Mouse (Mus musculus) mature B cell (primary cell): ENCODE data around the gene Rora.

Experiments
- in situ Hi-C: fragments of 300-500 bp; cut with MboI; formaldehyde crosslinking; loops from 2 replicates; pipeline ENCODE4 v1.14.3; 2019

Gene Rora

DNA sequence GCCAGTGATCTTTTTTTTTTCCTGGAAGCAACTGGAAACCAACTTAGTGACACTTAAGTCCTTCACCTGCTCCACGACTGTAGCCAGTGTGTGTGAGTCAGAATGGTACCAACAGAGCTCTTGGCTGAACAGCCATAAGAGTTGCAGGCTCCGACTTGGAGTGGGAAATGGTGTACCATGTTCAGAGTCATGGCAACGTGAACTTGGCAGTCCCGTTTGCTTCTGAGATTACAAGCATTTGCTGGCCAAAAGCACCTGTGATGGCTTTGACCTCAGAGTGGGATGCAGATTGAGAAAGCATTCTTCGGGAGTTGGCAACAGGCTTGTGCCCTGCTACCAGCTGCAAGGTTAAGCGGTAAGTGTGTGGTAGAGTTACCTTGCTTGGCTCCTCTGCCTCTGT, 574.2 kb downstream of the Rora start:
- in situ Hi-C loops = no loop called here

DNA sequence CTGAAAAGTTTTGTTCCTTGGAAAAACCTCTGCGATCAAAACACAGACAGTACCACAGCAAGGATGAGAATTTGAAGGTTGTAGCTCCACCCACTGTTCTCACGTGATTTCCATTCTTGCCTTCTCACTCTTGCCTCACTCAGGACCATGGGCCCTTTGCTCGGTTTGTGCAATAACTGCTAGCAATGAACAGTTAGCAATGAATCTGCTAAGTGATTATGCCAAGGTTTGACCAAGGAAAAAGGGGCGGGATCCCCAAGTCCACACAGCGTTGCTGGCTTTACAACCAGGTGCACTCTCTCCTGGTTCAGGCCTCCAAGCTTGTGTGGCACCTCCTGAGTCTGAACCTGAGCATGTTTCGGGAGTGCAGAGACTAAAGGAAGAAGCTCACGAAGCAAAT, 576.3 kb downstream of the Rora start:
- in situ Hi-C loops = no loop called here

DNA sequence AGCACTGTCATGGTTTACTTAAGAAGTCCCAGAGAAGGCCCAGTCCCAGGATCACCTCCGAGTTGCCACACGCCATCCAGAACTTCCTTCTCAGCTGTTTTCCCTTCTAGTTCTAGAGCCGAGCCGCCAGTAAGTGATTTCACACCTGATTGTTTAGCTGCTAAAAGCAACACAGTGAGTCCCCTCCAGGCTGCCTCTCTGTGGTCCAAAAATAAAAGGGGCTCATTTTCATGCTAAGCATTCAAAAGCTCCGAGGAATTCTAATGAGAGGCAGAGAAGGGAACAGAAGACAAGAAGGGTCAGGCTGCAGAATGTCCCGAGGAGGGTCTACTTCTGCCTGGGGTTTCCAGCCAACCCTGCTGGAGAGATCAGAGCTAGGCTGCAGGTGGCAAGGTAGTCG, 580.9 kb downstream of the Rora start:
- in situ Hi-C loops = no loop called here

DNA sequence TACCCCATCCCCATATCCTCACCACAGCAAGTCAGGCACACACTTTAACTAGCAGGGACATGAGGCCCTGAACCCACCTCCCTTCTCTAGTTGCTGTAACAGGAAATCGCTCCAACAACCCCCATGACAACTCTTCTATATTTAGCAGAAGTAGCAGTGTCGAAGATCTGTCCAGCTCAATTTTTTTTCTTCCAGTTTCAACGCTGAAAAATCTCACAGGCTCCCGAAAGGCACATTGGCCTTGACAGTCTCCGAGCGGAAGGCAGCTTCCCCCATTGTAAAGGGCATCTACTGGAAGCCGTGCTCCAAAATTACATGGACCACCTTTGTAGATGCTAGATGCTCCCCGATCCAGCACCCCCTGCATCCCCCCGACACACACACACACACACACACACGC, 583.7 kb downstream of the Rora start:
- in situ Hi-C loops = no loop called here

DNA sequence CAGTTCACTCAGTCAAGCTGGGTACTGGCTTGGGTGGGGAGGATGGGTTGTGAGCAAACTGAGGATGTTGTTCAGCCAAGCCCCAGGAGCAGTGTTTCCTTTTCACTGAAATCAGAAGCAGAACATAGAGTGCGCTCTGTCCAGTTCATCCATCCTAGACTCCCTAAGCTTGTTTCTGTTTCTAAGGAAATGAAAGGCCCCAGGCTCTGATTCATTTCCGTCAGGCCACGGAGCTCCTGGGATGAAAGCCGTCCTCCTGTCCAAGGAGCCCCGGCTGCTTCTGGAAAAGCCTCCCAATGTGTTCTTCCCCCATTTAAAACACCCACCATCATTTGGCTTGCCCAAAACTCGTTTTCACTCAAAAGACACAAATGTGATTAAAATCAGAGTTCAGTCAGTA, 589.0 kb downstream of the Rora start:
- in situ Hi-C loops = no loop called here

DNA sequence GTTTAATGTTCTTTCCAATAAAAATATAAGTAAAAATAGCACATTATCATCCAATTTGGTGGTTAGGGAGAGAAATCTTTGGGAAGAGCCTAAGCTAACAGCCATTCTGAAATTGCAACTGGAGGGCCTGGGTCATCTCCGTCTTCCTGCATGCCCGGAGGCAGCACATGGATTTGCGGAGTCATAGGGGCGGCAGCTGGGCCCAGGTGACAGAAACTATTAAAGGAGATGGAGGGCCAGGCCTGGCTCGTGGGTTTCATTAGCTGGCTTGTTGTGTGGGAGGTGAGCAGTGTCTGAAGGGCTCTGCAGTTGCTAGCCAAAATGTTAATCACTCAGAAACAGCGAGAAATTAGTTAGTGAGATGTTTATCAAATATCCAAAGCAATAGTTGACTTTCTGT, 590.0 kb downstream of the Rora start:
- in situ Hi-C loops = no loop called here

DNA sequence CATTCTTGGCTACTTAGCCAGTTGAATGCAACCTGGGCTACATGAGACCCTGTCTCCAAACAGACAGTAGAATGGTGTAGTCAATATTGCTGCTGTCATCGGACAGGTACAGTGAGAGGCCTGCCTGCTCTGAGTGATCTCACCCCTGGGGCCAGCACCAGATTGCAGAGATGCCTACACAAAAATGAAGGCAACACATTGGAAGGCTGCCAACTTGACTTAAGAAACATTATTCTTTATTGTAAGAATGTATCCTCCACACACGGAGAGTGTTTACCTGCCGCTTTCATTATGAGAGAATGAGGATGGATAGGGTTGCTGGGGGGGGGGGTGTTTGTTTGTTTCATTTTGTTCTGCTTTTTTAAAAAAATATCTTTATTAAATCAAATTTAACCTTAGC, 592.6 kb downstream of the Rora start:
- in situ Hi-C loops = no loop called here

DNA sequence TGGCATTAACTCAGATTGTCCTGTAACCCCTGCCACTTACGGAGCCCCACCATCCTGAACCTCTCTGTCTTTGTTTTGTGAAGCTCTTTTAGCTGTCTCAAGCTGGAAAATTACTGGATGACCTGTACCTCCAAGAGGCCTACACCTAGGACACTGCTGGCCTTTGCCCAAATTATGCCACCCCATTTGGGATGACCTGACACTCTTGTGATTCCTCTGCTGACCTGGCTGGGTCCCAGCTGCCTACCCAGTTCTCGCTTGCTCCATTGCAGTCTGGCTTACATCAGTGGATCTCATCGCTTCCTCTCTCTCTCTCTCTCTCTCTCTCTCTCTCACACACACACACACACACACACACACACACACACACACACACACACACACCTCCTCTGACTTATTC, 596.0 kb downstream of the Rora start:
- in situ Hi-C loops = no loop called here

DNA sequence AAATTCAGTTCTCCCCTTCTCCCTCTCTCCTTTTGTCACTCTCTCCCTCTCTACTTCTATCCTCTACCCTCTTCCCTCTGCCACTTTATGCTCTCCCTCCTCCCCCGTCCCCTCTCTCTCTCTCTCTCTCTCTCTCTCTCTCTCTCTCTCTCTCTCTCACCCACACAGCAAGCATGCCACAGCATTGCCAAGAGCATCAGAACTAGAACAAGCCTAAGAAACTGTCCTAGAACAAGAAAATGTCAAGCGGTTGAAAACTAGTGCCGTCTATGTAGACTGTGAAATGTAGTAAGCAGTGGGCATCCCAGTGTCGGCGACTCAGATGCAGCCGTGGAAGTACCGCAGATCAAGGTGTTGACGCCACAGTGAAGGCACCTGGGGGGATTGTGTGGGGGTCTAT, 596.7 kb downstream of the Rora start:
- in situ Hi-C loops = no loop called here

DNA sequence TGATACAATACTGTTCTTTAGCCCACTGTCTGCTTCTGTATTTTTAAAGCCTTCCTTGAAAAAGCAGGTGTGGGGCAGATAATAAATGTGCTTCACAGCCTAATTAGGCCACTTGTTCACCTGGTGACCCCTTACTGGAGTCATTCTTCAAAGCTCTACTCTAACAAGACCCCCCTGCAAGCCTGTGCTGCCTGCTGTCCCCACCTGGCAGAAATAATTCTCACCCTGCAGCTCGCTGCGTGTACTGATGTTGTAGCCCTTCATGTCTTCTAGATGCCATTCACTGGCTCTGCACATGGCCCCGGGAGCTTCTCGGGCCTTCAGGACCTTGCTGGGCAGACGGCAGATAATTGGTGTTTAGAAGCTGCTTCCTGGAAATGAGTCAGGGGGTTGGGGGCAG, 604.9 kb downstream of the Rora start:
- in situ Hi-C loops = no loop called here

DNA sequence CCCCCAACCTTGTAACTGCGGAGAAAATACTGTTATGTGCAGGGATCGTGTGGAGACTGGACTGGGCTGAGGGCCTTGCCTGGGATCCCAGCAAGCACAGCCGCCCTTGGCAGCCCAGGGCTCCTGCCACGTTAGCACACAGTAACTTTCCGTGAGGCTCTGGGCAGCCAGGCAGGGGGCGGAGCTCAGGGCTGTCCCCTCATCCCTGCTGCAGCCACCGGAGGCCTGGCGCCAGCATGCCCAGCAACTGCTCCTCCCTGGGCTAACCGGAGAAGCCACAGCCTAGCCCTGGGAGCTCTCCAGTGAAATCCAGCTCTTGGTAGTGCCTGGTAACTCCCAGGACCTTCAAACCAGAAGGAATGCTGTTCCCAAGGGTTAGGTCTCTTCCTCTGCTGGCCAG, 605.8 kb downstream of the Rora start:
- in situ Hi-C loops = no loop called here

DNA sequence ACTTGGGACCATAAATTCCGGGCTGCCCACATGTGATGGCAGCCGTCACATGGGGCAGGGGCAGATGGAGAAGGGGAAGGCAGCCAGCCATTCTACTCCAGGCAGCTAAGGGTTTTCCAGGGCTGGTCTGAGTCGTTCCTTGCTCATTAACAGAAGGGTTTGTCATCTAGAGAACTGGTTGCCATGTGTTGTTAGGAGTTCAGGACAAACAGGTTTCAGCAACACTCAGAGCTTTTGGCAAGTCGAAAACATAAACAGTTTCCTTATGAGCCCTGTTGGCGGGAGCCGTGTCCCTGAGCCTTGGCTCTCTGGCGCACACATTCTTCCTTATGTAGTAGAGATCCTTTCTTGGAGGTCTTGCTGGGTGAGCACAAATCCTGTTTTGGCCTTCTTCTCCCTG, 611.6 kb downstream of the Rora start:
- in situ Hi-C loops = no loop called here

DNA sequence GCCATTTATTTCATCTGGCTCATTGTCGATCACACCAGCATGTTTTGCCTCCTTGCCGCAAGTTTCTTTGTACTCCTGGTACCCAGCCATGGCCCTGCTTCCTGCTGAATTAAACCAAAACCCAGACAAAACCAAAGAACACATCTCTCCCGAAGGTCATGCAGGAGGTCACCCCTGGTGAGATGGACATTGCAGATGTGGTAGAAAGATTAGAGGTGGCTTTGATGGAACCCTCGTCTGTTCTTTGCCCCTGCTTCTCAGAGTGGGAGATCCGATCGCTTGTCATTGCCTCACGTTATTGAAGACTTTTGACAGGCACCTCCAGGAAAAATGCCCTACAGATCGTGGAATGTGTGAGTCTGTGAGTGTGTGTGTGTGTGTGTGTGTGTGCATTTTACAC, 616.8 kb downstream of the Rora start:
- in situ Hi-C loops = no loop called here

DNA sequence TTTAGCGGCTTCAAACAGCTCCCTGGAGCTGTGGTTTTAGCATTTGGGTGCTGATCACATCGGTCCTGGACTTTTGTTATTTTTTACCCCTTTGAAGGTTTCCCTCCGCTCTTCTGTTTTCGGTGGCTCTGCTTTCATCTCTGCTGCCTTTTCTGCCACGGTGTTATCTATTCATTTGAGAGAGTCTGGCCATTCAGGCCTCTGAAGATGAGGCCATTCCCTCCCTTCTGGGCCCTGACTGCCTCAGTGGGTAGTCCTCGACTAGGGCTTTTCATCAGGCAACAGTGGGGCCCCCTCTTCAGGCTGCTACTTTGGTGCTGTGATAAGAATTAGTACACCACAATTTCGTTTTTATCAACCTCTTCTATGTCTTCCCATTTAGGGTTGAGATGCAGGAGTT, 617.3 kb downstream of the Rora start:
- in situ Hi-C loops = no loop called here

DNA sequence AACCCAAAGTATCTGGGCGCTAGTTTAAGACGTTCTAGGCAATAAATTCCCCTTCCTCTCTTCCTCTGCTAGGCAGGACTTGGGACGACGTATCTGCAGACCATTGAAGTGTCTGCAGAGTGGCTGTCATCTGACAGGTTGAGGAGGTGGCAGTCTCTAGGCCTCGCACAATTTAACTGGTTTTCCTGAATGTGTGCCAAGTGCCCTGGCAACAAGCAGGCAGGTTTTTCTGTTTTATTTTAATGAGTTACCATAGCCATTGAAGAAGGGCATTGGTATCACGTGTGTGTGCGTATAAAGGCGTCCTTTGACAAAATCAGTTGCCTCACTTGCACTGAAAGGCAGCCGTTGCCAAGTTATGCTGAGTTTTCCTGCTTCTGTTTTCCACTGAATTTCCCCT, 619.3 kb downstream of the Rora start:
- in situ Hi-C loops = no loop called here

DNA sequence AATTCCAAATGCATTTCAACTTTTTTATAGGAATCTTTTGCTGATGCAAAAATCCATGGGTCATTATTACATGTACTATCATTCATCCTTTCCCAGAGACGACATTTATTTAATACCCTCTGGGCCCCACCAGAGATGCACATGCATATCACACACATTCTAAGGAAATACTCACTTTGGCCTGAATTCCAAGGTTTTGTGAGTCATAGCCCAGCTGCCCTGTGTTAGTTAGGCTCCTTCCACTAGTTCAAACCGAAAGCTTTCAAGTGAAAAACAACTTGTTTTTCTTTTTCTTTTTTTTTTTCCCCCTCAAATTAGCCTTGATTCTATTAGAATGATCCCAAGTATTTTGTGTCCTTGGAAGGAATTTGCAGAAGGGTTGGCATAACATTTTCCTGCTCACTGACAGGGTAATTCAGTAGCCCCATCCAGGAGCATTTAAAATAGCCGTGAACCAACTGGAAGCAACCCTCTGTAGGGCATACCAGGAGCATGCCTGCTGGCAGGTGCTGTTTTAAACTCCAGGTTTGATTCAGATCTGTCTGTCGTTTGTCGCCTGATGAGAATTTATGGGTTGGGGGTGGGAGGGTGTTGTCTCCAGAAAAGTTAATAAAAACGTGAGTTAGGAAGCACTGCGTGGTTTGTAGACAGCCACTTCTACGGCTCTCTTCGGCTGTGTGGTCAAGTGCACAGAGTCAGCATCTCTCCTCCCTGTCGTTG, 621.3 kb downstream of the Rora start:
- in situ Hi-C loops = no loop called here

DNA sequence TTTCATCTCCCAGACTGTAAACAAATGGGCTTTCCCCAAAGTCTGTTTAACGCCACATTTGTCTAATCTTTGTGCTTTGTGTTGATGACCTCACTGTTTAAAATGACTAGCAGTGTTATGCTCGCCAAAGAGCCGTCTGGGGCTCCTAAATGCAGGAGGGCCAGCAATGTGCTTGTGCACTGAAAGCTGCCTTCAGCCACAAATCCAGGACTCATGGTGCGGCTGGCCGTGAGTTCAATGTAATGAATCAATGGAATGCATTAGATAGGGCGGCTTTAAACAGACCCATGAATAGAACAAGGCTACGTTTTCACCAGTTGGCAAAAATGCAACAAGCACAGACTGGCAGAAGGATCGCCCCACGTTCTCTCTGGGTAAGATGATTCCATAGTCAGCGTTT, 623.7 kb downstream of the Rora start:
- in situ Hi-C loops = no loop called here

DNA sequence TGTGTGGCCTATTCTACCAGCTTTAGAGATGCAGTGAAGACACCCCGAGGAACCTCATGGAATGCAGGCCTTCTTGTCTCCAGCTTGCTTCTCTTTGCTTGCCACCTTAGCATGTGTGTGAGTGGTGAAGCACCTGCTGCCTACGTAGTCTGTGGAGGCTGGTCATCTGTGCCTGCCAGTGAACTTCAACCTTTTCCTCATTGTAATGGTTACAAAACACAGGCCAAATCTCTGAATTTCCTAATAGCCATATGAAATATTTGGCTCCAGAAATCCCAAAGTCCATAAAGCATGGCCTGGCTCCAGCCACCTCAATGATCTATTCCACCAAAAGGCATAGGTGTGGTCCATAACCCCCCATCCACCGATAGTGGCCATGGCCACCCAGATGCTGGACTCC, 631.4 kb downstream of the Rora start:
- in situ Hi-C loops = no loop called here

DNA sequence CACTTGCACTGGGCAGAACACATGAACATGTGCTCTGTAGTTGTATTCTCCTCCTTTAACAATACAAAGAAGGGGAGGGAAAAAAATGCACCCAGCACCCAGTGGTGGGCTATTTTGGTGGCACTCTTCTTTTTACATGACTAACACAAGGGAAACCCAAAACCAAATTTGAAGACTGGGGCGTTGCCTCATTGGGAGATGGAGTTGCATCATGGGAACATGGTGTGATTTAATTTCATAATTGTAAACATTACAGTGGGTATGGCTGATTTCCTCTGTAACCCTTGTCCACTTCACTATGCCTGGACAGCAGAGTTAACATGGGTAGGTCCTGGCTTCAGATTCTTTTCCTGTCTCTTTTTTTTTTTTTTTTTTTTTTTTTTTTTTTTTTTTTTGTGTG, 634.5 kb downstream of the Rora start:
- in situ Hi-C loops = no loop called here

DNA sequence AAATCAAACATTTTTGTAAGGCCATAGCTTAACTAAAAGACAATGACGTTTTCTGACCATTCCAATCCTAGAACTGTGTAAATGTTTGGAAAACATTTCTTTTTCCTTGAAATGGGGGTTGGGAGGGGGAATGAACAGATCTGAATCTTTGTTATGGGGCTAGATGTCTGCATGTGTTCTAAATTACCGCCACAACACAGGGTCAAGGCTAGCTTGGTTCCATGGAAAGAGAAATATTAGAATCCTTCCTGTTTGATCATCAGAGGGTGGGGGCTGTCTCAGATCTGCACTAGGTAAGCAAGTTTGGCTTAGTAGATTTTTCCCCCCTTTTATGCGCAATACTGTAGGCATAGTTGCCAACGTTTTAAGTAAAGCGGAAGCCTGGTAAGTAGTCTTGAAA, 635.0 kb downstream of the Rora start:
- in situ Hi-C loops = no loop called here

DNA sequence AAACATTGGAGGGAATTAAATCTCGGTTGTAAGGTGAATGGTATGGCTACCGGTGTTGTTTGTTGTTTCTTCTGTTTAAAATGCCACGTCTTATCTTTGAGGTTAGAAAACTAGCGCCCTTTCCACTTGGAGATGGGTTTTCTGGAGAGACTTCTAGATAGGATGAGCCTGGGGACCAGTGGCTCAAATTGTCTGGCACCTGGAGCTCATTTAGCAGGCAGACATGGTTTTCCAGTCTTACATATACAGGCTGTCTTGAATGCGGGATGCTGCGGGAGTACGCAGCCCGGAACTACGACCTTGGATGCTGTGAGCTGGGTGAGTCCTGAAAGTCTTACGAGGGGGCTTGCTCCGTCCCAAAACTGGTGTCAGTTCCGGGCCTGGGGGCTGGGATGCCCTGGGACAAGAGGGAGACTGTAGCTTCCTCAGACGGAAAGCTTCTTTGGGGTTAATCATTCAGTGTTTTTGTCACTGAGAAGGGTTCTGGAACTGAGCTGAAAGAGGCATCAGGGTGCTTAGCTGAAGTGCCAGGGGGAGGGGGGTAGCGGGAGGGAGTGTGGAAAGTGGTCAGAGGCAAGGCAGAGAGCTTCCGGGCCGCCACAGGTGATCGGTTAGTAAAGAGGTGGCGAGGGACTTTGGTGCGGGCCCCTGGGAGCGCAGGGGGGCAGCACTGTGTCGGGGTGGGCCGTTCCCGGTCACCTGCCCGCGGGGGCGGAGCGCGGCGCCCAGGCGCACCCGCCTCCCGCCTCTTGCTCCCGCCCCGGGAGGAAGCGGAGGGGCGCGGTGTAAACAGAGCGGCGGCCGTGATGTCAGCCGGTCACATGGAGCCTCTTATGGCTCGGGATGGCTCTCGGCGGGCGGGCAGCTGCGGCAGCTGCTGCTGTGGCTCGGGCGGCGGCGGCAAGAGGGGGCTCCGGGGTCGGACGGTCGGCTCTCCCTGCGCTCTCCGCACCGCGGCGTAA, 635.8 kb downstream of the Rora start:
- in situ Hi-C loops = no loop called here

DNA sequence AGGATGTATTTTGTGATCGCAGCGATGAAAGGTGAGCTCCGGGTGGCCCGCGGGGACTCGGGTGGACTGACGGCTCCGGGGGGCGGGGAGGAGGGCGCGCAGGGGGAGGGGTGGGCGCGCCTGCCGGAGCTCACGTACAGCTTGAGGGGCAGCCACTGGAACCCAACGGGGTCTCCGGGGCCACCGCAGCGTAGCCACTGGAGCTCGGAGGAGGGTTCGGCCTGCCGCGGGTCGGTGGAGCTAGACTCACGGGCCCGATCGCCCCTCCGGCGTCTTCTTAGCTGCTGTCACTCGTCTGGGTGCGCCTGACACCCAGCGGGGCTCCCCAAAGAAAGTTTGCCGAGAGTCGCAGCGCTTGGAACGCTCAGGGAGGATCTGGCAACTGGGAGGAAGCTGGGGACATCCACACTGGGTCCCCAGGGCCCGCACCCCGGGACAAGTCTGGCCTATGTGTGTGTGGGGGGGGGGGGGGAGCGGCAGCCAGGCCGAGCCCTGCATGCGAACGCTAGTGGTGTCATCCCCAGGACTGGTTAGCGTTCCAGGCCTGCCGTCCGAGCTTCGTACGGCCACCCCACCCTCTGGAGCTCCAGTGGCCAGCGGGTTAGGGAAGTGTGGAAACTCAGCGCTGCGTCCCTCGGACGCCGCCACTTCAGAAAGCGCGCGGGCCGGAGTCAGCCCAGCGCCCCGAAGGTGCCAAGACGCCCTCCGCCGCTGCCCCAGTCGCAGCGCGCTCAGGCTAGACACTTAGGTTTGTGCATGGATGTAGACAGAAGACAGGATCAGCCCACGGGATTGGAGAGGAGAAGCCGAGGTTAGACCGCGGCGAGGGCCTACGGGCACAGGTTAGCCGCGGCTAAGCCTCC, 636.7 kb downstream of the Rora start:
- in situ Hi-C loops = no loop called here
